Mouse (Mus musculus): ENCODE measurements at regions not wholly inside any gene's neighbourhood (a gene's known extent, or its start where the extent isn't known, plus 50 kb on each side); places are given as distances from the start of the nearest gene placed in this dataset.

GRCm38 (mm10) chr8:89134058-89134457, 90.1 kb upstream of the Sall1 start:
- TF ChIP-seq POLR2A (IDR thresholded peaks at IDR 0.05; ENCODE audit: low read depth, low read length) (no peak), CTCF (conservative IDR thresholded peaks at IDR 0.05; ENCODE audit: insufficient read depth, insufficient read length, low read depth, low read length) (no peak)

All from kidney, adult 2 months (tissue).